Mouse (Mus musculus) liver, embryonic 14.5 days (tissue): ENCODE measurements around the gene Scarb2. TPM values are rescaled to one million over a fixed set of nuclear protein-coding genes. Genes with fewer than 3 reads are reported as not detected.

Experiments
- ATAC-seq: fragments of 200-750 bp; cut with Nextera tagmentation; 2 replicates; pipeline ENCODE4 v1.8.0; 2017; ENCODE audit warnings: moderate number of reproducible peaks, mild to moderate bottlenecking, moderate library complexity; ENCODE audit not compliant: insufficient read depth
- DNase-seq, 3 experiments: peaks; one replicate each; pipeline ENCODE4 v3.0.0-alpha.2; 2012 to 2013; ENCODE audit warnings: low read depth in 3 of 3, low spot score in 3 of 3
- H3K27ac ChIP-seq: fragments of 300-500 bp; sonication (generic); 2 replicates; pipeline ENCODE4 v1.5.1; 2014; ENCODE audit warnings: moderate library complexity, mild to moderate bottlenecking, control low read depth, inconsistent platforms
- H3K27me3 ChIP-seq: fragments of 300-500 bp; sonication (generic); 2 replicates; pipeline ENCODE4 v1.6.1; 2014; ENCODE audit warnings: mild to moderate bottlenecking, low read length, moderate library complexity; ENCODE audit not compliant: control insufficient read depth, insufficient read depth
- H3K36me3 ChIP-seq: fragments of 300-500 bp; sonication (generic); replicated peaks from 2 replicates; pipeline ENCODE4 v1.6.1; 2014; ENCODE audit warnings: low read depth; ENCODE audit not compliant: control insufficient read depth, insufficient read depth
- H3K4me1 ChIP-seq, 2 experiments: fragments of 200-500 bp in 1 of 2; fragments of 300-500 bp in 1 of 2; sonication (generic) in 1 of 2; replicated peaks; 2 replicates each; pipeline ENCODE4 v1.6.1; 2012 to 2014; ENCODE audit warnings: antibody characterized with exemption in 1 of 2, inconsistent platforms in 1 of 2, low read length in 1 of 2; ENCODE audit not compliant: control insufficient read depth in 2 of 2, insufficient read depth in 2 of 2
- H3K4me2 ChIP-seq: fragments of 300-500 bp; sonication (generic); 2 replicates; pipeline ENCODE4 v1.6.1; 2014; ENCODE audit warnings: low read depth, mild to moderate bottlenecking, control low read depth, moderate library complexity
- H3K4me3 ChIP-seq, 2 experiments: fragments of 200-500 bp in 1 of 2; fragments of 300-500 bp in 1 of 2; sonication (generic) in 1 of 2; 2 replicates each; pipeline ENCODE4 v1.5.1; 2012 to 2014; ENCODE audit warnings: low read depth in 2 of 2, low read length in 2 of 2, mild to moderate bottlenecking in 2 of 2, control low read depth in 1 of 2, inconsistent platforms in 1 of 2, moderate library complexity in 1 of 2; ENCODE audit not compliant: insufficient read depth in 1 of 2
- H3K9ac ChIP-seq: fragments of 300-500 bp; sonication (generic); replicated peaks from 2 replicates; pipeline ENCODE4 v1.6.1; 2014; ENCODE audit warnings: mild to moderate bottlenecking, control low read depth, moderate library complexity
- H3K9me3 ChIP-seq: fragments of 300-500 bp; sonication (generic); 2 replicates; pipeline ENCODE4 v1.6.1; 2016; ENCODE audit warnings: low read length, mixed read lengths; ENCODE audit not compliant: control insufficient read depth
- CTCF ChIP-seq: IDR thresholded peaks from 2 replicates; pipeline ENCODE4 v1.5.1; 2016; ENCODE audit warnings: antibody characterized with exemption, low read depth, control low read depth
- EP300 ChIP-seq: IDR thresholded peaks from 2 replicates; pipeline ENCODE4 v1.6.1; 2016; ENCODE audit warnings: antibody characterized with exemption, low read depth
- WGBS: fragments of 180-500 bp; shearing (Covaris S2); extraction: QIAGEN DNeasy Blood & Tissue Kit; methylation state at CpG from one replicate; pipeline ENCODE4 v1.1.7; 2014; ENCODE audit not compliant: insufficient replicate concordance; 5-methylcytosine and 5-hydroxymethylcytosine counted together
- polyA plus RNA-seq, 2 experiments: library from polyadenylated mRNA; depleted of rRNA in 1 of 2; stranded (reverse) in 1 of 2; unstranded in 1 of 2; fragments of >200 nt; fragmentation: Nextera tagmentation in 1 of 2; extraction: Ambion mirVana in 1 of 2; gene quantifications; 2 replicates each; pipeline versions ENCODE4 v1.2.1 to v1.2.3; 2012 to 2014

Gene Scarb2
- 4.5 and 5.7 TPM in 2 replicates for polyA plus RNA-seq (2012; rRNA removed)
- 5.2 and 5.4 TPM in 2 replicates for polyA plus RNA-seq (2014; fragmentation: Nextera tagmentation; extraction: Ambion mirVana)

DNA sequence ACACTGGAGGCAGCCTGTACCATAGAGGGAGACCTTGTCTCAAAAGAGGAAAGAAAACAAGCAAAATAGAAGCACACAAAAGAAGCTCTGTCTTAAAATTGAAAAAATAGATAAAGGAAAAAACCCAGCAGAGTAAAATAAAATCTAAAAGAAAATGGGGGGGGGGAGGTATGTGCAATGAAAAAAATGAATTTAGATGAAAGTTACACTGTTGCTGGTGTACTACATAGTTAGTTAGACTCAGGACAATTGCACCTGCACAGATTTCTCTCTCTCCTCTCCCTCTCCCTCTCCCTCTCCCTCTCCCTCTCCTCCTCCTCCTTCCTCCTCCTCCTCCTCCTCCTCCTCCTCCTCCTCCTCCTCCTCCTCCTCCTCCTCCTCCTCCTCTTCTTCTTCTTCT is at the start of gene Scarb2:
Gene Scarb2, minus strand, starts transcription at position 101 of the 400 bp plus-strand sequence.
- no peaks in the 10 kb centered on the region for H3K9me3 ChIP-seq
- peak within 1 kb of the TSS; percentile 42 to 62 for H3K4me3 ChIP-seq
- no peak for TF ChIP-seq CTCF
- no peak for TF ChIP-seq EP300
- DNase-seq, result no peak
- H3K27ac ChIP-seq, result no peak within 1 kb of the TSS
- peak within 1 kb of the TSS; percentile 76 for H3K4me2 ChIP-seq
- H3K4me1 ChIP-seq, result peaks cover 7 to 23% of the 10 kb centered on the region in 2 experiments
- peak within 1 kb of the TSS; percentile 32; the same call in 1 of the 2 replicates for H3K9ac ChIP-seq
- ATAC-seq, result no peak
- no peaks in the 10 kb centered on the region for H3K36me3 ChIP-seq
- H3K27me3 ChIP-seq, result no peaks in the 10 kb centered on the region

DNA sequence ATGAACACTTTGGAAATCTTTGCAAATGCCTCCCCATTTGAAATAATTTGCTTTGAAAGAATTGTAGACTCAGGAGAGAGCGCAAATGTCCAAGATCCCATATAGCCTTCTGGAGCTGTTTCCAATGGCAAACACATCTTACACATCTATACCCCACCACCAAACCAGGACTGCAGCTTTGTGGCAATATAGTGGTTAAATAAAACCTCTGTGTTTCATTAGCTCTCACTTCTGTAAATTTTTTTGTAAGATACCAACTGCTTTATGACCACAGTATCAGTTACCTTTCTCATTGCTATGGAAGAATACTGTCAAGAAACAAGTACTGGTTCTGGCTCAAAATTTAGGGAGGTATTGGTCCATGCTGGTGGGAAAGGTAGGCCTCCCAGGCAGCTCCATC is 49.3 kb upstream of the Scarb2 start:
- no peak overlapping the region for H3K4me3 ChIP-seq
- 92% methylated on average over 1 of the region's 1 CpGs for WGBS
- ATAC-seq, result no peak
- H3K9ac ChIP-seq, result no peak overlapping the region
- H3K4me1 ChIP-seq, result no peaks in the 10 kb centered on the region
- DNase-seq, result no peak
- no peak overlapping the region for H3K4me2 ChIP-seq
- H3K9me3 ChIP-seq, result no peaks in the 10 kb centered on the region
- no peaks in the 10 kb centered on the region for H3K27me3 ChIP-seq
- TF ChIP-seq EP300, result no peak
- TF ChIP-seq CTCF, result no peak
- no peaks in the 10 kb centered on the region for H3K36me3 ChIP-seq
- H3K27ac ChIP-seq, result no peak overlapping the region

DNA sequence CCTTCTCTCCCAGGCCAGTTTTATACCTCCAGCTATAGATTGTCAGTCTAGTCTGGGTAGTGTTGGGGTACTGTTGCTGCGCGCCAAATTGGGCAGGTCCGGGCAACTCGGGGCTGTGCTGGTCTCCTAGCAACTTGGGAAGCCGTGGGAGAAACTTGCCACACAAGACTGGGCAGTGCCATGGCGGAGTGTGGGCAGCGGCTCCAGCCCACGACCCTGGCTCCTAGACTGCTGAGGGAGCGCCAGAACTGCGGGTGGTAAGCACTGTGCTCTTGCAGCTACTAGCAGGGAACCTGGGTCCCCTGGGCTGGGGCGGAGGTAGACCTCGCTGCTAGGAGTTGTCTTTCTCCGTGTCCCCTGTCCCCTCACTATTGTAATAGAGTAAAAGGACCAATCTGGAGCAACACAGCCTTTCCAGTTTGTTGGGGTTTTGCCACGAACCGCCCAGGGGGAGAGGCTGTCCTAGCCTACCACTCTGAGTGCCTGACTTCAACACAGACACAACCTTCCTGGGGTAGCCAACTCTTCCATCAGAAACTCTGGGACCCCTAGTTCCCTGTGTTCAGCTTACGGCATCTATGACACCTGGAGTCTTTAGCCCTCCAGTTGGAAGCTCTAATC is 48.4 kb upstream of the Scarb2 start, which contains the start of gene Fam47e:
Gene Fam47e, plus strand, starts transcription at position 179 of the 621 bp plus-strand sequence.
- no peak within 1 kb of the TSS for H3K4me2 ChIP-seq
- TF ChIP-seq CTCF (no peak), EP300 (no peak)
- 63% methylated on average over 16 of the region's 16 CpGs for WGBS
- DNase-seq (no peak), ATAC-seq (no peak)
- H3K36me3 ChIP-seq, result no peaks in the 10 kb centered on the region
- H3K27ac ChIP-seq, result no peak within 1 kb of the TSS
- no peaks in the 10 kb centered on the region for H3K27me3 ChIP-seq
- no peak within 1 kb of the TSS for H3K9ac ChIP-seq
- H3K4me3 ChIP-seq, result no peak within 1 kb of the TSS
- H3K4me1 ChIP-seq, result no peaks in the 10 kb centered on the region
- H3K9me3 ChIP-seq, result no peaks in the 10 kb centered on the region

DNA sequence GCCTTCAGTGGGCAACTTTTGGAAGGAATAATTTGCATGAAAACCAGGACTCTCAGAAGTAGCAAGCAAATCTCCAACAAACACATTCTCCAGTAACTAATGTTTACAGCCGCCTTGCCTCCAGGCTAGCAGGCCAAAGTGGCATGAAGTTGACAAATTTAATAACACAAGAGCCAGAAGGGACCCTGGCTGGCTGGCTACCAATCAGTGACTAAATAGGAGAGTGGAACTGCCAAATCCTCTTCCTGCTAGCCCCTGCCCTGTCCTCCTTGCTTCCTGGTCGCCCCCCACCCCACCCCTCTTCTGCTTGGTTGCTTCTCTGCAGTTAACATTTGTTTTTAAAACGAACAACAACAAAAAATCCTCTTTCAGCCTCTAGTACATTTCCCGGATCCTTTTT is 47.8 kb upstream of the Scarb2 start:
- no peaks in the 10 kb centered on the region for H3K27me3 ChIP-seq
- DNase-seq (no peak), ATAC-seq (no peak)
- H3K27ac ChIP-seq, result no peak overlapping the region
- no peaks in the 10 kb centered on the region for H3K36me3 ChIP-seq
- TF ChIP-seq CTCF (no peak), EP300 (no peak)
- H3K4me3 ChIP-seq, result no peak overlapping the region
- no peak overlapping the region for H3K9ac ChIP-seq
- no peak overlapping the region for H3K4me2 ChIP-seq
- H3K4me1 ChIP-seq, result no peaks in the 10 kb centered on the region
- no peaks in the 10 kb centered on the region for H3K9me3 ChIP-seq
- WGBS, result 57% methylated on average over 4 of the region's 4 CpGs

DNA sequence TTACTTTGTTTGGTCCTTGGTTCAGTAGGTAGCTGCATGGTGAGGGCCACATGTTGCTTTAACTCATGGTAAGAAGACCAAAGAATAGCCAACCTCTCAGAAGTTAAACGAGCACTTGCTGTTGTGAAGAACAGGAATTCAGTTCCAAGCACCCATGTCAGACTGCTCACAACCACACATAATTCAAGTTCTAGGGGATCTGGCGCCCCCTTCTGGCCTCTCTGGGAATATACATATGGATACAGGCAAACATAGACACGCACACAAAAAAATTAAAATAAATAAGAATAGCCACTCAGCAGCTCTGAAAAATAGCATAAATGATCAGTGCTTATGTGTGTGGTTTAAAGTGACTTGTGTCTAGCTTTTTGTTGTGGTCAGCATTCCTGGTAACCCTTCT is 47.3 kb upstream of the Scarb2 start:
- DNase-seq, result peak in 1 of 3 experiments; percentile 0
- ATAC-seq, result no peak
- H3K27me3 ChIP-seq, result no peaks in the 10 kb centered on the region
- no peak overlapping the region for H3K4me2 ChIP-seq
- H3K9me3 ChIP-seq, result no peaks in the 10 kb centered on the region
- WGBS, result 53% methylated on average over 3 of the region's 3 CpGs
- TF ChIP-seq CTCF (peak; percentile 54; the same call in 1 of the 2 replicates), EP300 (no peak)
- no peak overlapping the region for H3K27ac ChIP-seq
- H3K4me1 ChIP-seq, result no peaks in the 10 kb centered on the region
- H3K9ac ChIP-seq, result no peak overlapping the region
- H3K36me3 ChIP-seq, result no peaks in the 10 kb centered on the region
- H3K4me3 ChIP-seq, result no peak overlapping the region
